Comparison of ENCODE assay signal across 8 mouse cellular contexts in the genomic region with DNA sequence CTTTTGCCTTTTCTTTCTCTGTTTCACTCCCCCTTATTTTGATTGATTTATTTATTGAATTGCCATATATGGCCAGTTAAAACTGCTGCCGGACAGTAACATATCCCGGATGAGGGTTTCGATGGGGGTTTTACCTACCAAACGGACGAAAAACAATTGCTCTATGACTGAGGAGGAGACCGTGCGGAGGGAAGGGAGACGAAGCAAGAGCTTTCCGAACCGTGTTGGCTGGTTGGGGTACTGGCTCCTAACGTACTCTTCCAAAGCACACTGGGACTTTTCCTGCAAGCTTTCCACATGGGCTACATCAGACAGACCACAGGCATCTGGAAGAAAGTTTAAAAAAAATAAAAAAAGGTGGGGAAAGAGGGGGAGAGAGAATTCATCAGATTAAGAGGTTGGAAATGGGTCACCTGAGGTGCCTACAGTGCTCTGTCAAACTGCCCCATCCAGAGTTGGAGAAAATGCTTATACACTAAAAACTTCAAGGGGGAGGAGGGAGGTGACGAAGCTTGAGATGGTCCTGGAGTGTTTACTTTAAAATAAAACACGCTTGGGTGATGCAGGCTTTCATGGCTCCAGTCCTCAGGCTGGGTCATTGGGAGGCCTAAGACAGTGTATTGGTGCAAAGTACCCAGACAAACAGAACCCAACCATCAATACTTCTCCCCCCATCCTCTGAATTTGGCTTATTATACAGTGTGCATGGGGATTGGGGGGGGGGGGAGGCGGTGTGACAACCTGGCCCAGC. TPM values are rescaled to one million over a fixed set of nuclear protein-coding genes. Genes with fewer than 3 reads are reported as not detected.
DNase-seq lines count a peak whose midpoint lies in the region; ATAC-seq and TF ChIP-seq lines count a peak whose summit lies in the region.

No protein-coding gene starts in this region.

- H3K4me2 ChIP-seq in heart, embryonic 16.5 days (ENCODE audit: low read depth, low read length): peak overlapping the region; percentile 88
- peak overlapping the region; percentile 88 for H3K4me2 ChIP-seq in limb, embryonic 14.5 days (replicated peaks; ENCODE audit: low read depth, low read length, severe bottlenecking)
- peak overlapping the region; percentile 70 for H3K4me2 ChIP-seq in stomach, embryonic 15.5 days

- no peaks in the 10 kb centered on the region for H3K36me3 ChIP-seq in heart, embryonic 16.5 days (ENCODE audit: control insufficient read depth, insufficient read depth)
- peaks cover 43% of the 10 kb centered on the region for H3K36me3 ChIP-seq in limb, embryonic 14.5 days (ENCODE audit: control insufficient read depth, insufficient read depth, low read length)
- 0 out of 2 replicates have a peak, but pooled peaks cover 5% of the 10 kb centered on the region for H3K36me3 ChIP-seq in stomach, embryonic 15.5 days

- H3K4me3 ChIP-seq in heart, embryonic 16.5 days (ENCODE audit: low read length): peak overlapping the region; percentile 40
- peak overlapping the region; percentile 81 for H3K4me3 ChIP-seq in limb, embryonic 14.5 days (replicated peaks; ENCODE audit: low read length)
- H3K4me3 ChIP-seq in stomach, embryonic 15.5 days (replicated peaks): peak overlapping the region; percentile 71

- H3K4me1 ChIP-seq in heart, embryonic 16.5 days (ENCODE audit: control insufficient read depth, insufficient read depth, low read length): peaks cover 6% of the 10 kb centered on the region; the same call in 1 of the 2 replicates
- peaks cover 31% of the 10 kb centered on the region for H3K4me1 ChIP-seq in limb, embryonic 14.5 days (ENCODE audit: control insufficient read depth, insufficient read depth, low read length)
- H3K4me1 ChIP-seq in stomach, embryonic 15.5 days: peaks cover 10% of the 10 kb centered on the region; the same call in 1 of the 2 replicates

- peak overlapping the region; percentile 27; the same call in 1 of the 2 replicates for H3K27ac ChIP-seq in heart, embryonic 16.5 days (ENCODE audit: low read length)
- 0 out of 2 replicates have a peak overlapping the region, but pooled peaks have one; percentile 34 for H3K27ac ChIP-seq in limb, embryonic 14.5 days (replicated peaks; ENCODE audit: low read depth, low read length)
- H3K27ac ChIP-seq in stomach, embryonic 15.5 days: peak overlapping the region; percentile 59

- 24% methylated on average over 14 of the region's 14 CpGs for WGBS in heart, embryonic 16.5 days
- WGBS in limb, embryonic 14.5 days: 18% methylated on average over 14 of the region's 14 CpGs
- WGBS in stomach, embryonic 15.5 days: 12% methylated on average over 14 of the region's 14 CpGs

- H3K27me3 ChIP-seq in heart, embryonic 16.5 days (ENCODE audit: control insufficient read depth, insufficient read depth, low read length): peaks cover 36% of the 10 kb centered on the region
- no peaks in the 10 kb centered on the region for H3K27me3 ChIP-seq in limb, embryonic 14.5 days (ENCODE audit: control insufficient read depth, insufficient read depth, low read length)
- H3K27me3 ChIP-seq in stomach, embryonic 15.5 days (replicated peaks): no peaks in the 10 kb centered on the region

- peak overlapping the region; percentile 54 for H3K9ac ChIP-seq in heart, embryonic 16.5 days (ENCODE audit: low read length)
- H3K9ac ChIP-seq in limb, embryonic 14.5 days (ENCODE audit: low read depth, low read length, severe bottlenecking): peak overlapping the region; percentile 98
- peak overlapping the region; percentile 9; the same call in 1 of the 2 replicates for H3K9ac ChIP-seq in stomach, embryonic 15.5 days

- no peaks in the 10 kb centered on the region for H3K9me3 ChIP-seq in heart, embryonic 16.5 days (replicated peaks; ENCODE audit: control insufficient read depth, low read length)
- no peaks in the 10 kb centered on the region for H3K9me3 ChIP-seq in limb, embryonic 14.5 days (ENCODE audit: control insufficient read depth, low read length)
- H3K9me3 ChIP-seq in stomach, embryonic 15.5 days: no peaks in the 10 kb centered on the region

- peak; percentile 4 for DNase-seq in right cerebral cortex, postnatal 25 days
- no peak for DNase-seq in right cerebral cortex, postnatal 4 days
- no peak for DNase-seq in limb, embryonic 14.5 days (ENCODE audit: low spot score)
- no peak for DNase-seq in adrenal gland, postnatal 14 days
- DNase-seq in left cerebral cortex, adult 11 months (ENCODE audit: low spot score): no peak
- DNase-seq in thymus, postnatal 36 days: no peak

- no peak for TF ChIP-seq POLR2A in limb, embryonic 14.5 days (IDR thresholded peaks at IDR 0.05; ENCODE audit: borderline replicate concordance, extremely low read depth, insufficient read depth, insufficient read length)

- no peak for ATAC-seq in heart, embryonic 16.5 days (replicated peaks; ENCODE audit: extremely low read depth, insufficient read depth, low FRiP score)
- no peak for ATAC-seq in limb, embryonic 14.5 days (ENCODE audit: low FRiP score, low read depth)
- no peak for ATAC-seq in stomach, embryonic 15.5 days (ENCODE audit: insufficient read depth, low FRiP score, low read depth)

RNA-seq across cellular contexts. Expression of a gene that starts 11.8 kb away (rescaled TPM):
- polyA plus RNA-seq in heart, embryonic 16.5 days (2015; fragmentation: Nextera tagmentation; extraction: Ambion mirVana): 15.4 and 20.0 TPM in 2 replicates
- 80.2 and 134 TPM in 2 replicates for polyA plus RNA-seq in limb, embryonic 14.5 days (2012; rRNA removed)
- polyA plus RNA-seq in limb, embryonic 14.5 days (2014; fragmentation: Nextera tagmentation; extraction: Ambion mirVana): 54.7 and 60.8 TPM in 2 replicates
- 66.9 and 72.6 TPM in 2 replicates for polyA plus RNA-seq in stomach, embryonic 15.5 days (2015; fragmentation: Nextera tagmentation; extraction: Ambion mirVana)
- 91.5 and 106 TPM in 2 replicates for total RNA-seq in adrenal gland, postnatal 14 days (2021)

Comparison
In these comparisons a context has a peak if more than half of its experiments do, and no peak if none do; other contexts are left out.
1. H3K9ac ChIP-seq: peak in every context shown above with its lines; median percentile 98 in limb, embryonic 14.5 days; 54 in heart, embryonic 16.5 days; 9 in stomach, embryonic 15.5 days.